Mouse (Mus musculus) adrenal gland (tissue): ENCODE data around the gene Mgat5.

Experiments
- intact Hi-C: fragments of 180-260 bp; cut with DNase I; formaldehyde crosslinking; loops from one replicate; pipeline ENCODE4 v1.15.1; 2025

The Mgat5 gene

DNA sequence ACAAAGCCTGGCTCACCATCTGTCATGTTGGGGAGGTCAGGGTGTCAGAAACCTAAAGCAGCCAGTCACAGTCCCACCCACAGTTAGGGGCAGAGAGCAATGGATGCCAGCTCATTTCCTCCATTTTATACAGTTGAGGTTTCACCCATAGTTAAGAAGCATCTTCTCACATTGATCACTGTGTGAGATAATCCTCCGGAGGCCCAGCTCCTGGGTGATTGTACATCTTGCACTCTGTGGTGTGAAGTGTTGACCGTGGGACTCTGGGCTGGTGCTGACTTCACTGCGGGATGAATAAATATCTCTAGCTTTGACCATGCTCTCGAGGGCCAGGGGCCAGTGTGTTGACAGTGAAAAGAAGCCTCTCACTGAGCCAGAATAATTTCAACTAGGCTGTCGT lies 99.0 kb downstream of the Mgat5 start:
- intact Hi-C loops: no loop called here

DNA sequence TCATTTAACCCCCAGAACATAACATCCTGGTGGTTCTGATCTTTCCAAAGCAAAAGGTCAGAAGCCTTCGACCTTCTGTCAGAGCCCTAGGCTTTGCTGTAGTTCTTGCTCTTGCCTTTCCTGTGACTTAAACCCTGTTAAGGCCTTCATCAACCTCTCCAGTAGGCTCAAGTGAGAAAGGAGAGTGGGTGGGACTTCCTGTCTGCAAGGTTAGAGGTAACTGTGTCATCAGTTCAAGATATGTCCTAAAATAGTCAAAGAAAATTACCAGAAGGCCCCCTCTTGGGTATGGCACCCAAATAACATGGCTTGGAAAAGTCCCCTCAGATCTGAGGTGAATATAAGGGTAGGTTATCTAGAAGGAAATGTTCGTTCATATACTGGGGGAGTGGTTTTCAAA lies 99.5 kb downstream of the Mgat5 start:
- intact Hi-C loops: no loop called here

DNA sequence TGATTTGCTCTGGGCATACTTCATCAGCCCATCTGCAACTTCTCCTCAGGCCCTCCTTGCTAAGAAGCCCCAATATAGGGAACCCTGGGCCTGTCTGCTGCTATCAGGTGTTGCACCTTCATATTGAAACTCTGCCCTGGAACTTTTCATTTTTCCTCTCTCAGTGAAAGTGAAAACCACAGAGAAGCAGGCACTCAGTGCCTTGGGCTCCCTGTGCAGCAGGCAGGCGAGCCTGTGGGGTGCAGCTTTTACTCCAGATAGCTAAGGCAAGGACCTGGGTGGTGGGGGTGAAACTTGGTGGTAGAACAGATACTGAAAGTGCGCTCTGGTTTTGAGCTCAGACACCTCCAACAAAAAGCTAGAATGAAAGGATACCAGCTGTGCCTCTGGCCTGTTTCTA lies 100.8 kb downstream of the Mgat5 start:
- intact Hi-C loops: no loop called here

DNA sequence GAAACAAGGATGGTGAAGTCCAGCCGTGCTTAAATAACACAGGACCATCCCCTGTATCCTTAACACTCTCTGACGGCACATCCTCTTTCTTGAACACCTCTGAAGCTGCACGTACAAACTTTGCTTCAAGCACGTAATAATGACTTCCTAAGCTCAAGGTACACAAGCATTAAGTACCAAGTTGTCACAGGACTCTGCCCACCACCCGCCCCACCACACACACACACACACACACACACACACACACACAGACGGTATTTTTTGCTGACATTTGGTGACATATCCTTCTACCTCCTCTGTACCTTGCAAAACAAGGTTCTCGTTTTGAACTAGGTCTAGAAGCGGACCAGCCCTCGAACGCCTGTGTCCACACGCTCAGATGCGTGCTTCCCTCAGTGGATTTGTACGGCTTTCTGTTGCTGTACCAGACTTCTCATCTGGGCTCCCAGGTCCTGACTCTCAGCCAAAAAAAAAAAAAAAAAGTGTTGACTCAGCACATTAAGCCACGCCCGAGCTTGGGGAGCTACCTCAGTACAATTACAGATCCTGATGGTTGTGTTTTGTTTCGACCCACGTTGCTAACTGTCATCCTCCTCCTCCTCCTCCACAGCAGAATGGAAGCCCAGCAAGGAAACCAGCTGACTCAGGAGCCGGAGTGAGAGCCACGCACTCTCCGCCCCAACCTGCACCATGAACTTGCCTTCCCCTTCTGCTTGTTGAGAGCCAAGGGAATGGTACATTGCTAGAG lies 101.4 kb downstream of the Mgat5 start:
- intact Hi-C loops: no loop called here

DNA sequence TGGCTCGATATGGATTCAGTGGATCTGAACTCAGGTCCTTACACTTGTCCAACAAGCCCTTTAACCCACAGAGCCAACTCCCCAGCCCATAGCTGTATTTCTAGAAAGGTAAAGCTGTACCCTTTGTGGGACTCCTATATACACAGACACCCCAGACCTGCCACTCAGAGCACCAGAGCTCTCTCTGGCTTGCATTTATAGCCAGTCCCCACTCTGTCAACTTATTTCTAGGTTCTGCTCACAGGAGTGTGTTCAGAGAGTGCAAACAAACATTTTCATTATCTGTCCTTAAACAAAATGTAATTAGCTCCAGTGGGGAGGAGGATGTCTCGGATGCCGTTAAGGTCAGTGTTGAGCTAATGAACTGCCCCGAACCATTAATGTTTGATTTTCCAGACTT lies 102.5 kb downstream of the Mgat5 start:
- intact Hi-C loops: no loop called here

DNA sequence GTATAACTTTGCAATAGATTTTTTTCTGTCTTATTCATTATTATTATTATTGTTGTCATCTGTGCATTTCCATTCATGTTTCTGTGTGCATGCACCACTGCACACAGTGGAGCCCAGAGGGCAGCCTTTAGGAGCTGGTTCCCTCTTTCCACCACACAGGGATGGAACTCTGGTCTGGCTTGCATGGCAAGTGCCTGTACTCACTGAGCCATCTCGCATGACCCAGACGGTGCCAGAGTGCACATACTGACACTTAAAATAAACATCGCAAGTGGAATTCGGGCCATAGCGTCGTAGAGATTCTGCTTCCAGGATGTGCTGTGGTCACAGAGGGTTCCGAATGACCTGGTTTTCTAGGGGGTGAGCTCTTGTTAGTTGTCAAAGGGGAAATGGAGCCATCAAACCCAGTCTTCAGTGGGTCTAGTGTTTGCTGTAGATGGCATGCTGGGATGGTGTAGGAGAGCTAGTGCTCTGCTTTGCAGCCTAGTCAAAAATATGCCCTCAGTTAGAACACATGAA lies 103.5 kb downstream of the Mgat5 start:
- intact Hi-C loops: no loop called here

DNA sequence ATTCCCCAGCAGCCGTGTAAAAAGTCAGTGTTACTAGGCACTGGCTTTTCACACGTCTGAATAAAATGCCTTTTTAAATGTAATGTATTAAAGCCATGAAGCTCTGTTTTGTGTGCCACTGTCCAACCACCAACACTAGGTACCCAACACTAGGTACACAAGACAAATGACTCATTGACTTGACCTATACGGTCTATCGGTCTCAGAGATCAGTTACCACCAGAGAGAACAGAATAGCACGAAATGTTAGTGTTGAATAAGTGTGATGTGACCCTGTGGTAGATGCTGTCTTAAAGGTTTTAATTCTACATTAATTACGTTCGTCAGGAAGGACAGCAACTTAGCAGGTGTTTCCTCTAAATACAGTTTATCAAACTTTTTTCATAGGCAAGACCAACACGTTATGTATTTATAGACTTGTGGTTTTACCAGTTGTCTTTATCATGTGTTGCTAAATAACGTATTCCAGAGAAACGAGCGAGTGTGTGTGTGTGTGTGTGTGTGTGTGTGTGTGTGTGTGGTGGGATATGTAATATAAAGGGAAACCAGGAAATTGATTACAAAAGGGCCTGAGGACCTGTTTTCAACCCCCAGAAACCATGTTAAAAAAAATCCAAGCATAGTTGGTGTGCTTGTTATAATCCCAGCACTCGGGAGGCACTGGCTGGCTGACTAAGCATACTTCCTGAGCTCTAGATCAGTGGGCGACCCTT lies 104.3 kb downstream of the Mgat5 start:
- intact Hi-C loops: no loop called here

DNA sequence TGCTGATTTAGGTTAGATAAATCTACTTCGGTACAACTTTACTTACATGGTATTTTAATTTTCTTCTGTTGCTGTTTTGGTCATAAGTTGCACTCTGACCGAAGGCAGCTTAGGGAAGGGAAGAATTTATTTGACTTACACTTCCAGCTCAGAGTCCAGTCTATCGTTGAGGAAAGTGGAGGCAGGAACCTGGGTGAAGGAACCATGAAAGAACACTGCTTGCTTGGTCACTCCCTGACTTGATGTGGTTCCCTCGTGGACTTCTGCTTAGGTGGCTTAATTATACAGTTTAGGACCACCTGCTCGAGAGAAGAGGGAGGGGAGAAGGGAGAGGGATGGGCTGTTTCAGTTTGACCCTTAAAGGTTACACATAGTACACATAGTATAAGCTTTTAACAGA lies 105.2 kb downstream of the Mgat5 start:
- intact Hi-C loops: no loop called here

DNA sequence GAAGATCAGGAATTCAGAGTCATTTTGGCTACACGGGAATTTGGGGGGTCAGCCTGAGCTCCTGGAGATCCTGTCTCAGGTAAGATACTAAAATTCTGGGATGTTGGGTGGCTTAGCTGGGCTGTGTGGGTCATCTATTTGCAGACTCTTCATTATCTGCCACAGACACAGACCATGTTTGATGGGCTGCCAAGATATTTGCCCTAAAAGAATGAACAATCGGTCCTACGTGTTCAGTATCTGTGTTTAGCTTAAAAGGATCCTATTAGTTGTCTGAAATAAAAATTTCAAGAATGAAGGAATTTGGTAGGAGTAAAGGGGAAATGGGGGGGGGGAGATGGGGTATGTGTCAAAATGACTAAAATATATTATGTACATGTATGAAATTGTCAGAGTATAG lies 105.9 kb downstream of the Mgat5 start:
- intact Hi-C loops: no loop called here

DNA sequence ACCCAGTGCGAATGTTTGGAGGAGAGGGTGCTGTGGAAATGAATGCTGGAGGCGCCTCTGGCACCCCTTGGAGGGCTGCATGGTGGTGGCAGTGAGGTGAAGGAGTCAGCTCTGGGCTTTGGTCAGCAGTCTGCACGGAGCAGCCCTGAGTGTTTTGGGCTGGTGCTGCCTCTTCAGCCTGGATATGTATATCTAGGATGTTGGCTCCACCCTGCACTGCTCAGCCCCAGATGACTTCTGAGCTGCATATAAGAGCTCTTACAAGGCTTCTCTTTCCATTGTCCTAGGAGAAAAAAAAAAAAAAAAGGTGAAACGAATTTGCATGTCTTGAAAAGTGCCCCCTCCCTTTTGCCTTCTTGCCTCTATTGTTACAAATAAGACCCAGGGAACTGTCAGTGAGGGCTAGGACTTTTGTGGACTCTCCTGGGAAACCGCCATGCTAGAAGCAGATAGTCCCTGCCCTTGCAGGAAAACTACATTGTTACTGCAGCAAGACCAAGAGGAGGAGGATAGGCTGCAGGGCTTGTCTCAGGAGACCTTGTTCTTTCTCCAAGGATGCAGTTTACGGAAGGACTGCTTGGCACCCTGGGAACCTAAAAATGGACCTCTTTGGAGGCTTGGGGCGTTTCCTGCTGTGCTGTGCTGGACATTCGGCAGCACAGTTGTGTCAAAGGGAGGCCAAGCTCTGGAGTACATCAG lies 109.0 kb downstream of the Mgat5 start:
- intact Hi-C loops: no loop called here

DNA sequence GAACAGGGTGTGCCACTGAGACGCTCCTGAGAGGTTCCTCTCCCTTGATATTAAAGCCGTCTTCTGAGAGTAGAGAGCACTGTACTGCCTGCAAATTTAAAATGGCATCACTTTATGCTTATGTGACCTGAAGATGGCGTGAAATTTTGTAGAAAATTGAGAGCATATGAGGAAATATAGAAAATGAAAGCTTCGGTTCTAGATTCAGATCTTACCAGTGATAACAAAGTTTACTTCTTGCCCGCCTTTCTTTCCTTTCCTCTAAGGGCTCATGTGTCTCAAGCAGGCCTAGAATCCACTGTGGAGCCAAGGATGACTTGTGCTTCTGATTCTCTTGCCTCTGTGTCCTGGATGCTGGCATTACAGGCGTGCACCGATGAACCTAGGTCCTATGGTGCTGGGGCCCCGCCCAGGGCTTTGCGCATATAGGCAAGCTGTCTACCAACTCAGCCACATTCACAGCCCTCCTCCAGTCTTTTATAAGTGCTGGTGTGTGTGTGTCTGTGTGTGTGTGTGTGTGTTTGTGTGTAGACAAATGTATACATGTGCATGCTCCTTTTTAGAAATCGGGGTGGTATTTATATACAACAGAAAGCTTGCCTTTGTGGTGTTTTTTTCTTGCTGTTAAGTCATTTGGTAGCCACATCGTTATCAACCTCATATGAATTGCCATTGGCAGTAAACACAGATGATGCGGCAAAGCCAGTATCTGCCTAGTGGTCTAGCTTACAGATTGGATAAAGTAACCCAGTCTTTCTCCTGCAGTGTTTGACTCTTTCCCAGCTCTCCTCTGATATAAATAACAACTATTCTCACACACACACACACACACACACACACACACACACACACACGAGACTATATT lies 111.2 kb downstream of the Mgat5 start:
- intact Hi-C loops: no loop called here

DNA sequence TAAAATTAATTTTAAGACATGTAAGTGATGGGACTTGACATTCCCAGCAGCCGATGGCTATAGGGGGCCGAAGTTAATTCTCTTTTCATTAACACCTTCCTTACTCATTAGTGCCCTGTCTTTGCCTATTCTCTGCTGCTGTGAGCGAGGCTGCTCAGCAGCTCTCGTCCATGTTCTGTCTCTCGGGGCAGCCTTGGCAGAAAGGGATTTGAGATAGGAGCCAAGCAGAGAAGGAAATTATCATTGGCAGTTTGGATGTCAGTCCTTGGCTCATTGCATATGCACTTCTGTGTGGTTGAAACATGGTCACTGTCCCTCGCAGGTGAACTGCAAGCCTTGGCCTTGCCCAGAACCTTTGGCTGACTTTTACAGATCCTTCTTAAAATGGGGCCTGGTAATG lies 111.8 kb downstream of the Mgat5 start:
- intact Hi-C loops: no loop called here

DNA sequence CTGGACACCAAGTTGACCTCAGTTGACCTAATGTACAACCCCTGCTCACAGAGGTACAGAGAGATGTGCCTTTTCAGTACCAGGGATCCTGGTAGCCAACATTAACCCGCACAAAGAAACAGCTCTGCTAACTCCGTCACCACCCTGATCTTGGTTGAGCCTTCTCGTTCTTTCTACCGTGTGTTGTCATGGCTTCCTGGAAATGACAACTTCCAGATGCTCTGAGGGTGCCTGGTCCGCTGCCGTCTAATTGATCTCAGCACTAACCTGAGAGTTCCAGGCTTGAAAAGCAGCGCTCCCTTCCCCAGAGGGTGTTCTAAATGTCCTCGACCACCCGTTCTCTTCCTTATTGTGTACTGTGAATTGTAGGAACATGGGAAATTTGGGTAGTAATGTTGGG lies 112.7 kb downstream of the Mgat5 start:
- intact Hi-C loops: no loop called here

DNA sequence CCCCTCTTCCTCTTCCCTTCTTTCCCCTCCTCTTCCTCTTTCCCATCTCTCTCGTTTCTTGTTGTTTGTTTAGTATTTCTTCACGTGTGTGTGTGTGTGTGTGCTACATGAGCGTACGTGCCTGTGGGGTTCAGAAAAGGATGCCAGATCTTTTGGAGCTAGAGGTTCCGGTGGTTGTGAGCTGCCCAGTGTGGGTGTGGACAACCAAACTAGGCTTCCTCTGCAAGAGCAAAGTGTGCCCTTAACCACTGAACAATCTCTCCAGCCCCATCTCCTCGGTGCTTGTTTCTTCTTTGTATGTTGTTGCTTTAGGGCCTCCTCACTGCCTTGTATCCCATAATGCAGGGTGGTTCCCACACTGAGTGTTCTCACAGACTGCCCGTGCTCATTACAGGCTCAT lies 113.7 kb downstream of the Mgat5 start:
- intact Hi-C loops: no loop called here

DNA sequence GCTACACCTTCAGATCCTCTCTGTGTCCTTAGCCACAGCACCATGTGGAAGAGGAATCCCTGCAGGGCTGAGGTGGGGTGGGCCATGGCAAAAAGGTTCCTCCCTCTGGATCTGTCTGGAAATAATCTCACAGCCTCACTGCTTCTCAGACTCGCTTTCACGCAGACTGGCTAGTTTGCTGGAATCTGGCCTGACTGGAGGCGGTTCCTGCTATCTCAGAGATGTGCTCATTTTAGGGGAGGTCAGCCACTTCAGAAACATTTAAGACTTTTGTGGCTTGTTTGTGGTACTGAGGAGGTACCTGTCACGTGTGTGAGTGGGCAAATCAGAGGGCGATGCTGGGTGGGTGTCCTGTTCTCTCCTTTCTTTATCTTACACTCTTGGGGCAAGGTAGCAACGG lies 115.0 kb downstream of the Mgat5 start:
- intact Hi-C loops: no loop called here

DNA sequence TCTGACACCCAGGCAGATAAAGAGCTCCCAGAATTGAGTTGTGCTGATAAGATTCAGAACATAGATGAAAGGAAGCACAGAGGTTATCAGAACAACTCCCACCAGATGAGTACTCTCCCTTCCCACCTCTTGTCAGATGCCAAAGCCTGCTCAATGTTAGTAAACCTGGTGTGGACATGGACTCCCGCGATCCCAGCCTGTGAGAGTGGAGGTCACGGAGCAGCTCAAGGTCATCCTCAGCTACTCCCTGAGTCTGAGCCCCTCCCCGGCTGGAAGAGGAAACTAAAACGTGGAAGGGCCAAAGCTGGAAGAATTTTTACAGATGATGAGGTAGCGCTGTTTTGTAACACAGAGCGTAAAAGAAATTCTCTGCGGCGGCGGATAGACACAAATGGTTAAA lies 116.1 kb downstream of the Mgat5 start:
- intact Hi-C loops: no loop called here

DNA sequence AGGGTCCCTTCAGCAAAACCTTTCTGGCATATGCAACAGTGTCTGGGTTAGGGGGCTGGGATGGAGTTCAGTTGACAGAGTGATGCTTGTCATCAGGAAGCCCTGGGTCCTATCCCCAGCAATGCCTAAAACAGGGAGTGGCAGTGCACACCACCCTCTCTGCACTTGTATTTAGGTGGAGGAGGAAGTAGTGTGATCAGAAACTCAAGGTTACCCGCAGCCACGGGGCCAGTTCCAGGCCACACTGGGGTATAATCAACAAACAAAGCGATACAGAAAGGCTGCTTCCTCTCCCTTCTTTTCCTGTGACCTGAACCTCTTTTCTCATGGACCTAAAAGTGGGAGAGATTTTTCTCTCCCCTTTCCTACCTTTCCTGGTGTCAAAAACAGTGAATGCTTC lies 116.8 kb downstream of the Mgat5 start:
- intact Hi-C loops: no loop called here

DNA sequence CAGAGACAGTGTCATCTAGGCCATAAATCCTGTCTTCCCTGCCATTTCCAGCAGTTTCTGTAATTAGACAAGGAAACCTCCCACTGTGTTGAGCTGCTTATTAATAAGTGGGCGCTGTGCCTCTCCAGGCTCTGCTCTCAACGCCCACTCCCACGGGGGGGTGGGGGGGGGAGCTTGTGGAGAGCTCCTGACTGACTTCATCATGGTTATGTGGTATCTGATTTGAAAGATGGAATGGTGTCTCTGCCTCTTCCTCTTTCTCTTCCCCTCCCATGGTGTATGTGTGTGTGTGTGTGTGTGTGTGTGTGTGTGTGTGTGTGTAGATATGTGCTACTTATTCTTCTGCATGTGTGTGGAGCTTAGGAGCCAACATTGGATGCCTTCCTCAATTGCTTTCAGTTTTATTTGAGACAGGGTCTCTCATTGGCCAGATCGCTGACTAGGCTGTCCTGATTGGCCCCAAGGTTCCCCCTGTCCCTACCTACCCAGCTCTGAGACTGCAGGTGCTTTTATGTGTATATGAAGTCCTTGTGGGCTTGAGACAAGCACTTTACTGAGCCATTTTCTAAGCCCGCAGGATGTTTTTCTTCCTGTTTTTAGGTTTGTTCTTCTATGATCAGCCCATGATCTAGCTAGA lies 117.5 kb downstream of the Mgat5 start:
- intact Hi-C loops: no loop called here

DNA sequence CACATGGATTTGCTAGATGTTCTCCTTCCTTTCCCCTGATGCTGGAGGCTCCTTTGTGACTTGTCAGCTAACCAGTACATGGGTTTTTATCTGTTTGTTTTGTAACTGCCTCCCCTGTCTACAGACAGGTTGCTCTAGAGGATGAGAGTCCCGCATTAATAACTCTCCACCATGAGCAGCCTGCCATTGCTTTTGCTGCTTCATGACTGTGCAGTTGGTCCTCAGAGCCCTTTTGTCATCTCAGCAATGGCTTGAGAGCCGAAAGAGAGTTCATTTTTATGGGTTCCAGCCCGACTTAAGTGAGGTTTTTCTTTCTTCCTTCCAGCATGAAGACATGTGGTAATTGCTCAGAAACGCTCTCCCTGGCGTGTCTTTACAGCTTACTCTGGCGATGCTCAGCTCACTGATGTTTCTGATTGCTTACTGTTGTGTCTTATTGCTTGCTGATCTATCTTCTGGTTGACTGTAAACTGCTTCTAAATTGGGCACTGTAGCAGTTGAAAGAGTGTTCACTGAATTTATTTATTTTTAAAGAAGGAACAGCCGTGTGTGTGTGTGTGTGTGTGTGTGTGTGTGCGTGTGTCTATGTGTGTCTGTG lies 120.9 kb downstream of the Mgat5 start:
- intact Hi-C loops: no loop called here

DNA sequence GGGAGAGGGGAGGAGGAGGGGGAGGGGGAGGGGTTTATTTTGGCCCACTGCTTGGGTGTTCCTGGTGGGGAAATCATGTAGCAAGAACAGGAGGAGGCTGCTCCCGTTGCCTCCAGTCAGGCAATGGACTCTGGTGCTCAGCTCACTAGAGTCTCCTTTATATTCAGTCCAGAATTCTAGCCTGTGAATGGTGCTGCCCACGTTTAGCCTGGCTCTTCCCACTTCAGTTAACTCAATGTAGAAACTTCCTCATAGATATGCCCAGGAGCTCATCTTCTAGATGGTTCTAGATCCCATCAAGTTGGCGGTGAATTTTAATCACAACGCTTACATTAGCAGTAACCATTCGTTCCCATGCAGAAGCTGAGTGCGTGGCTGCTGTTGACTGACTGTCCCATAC lies 123.0 kb downstream of the Mgat5 start:
- intact Hi-C loops: no loop called here
